Mouse (Mus musculus): Measurements from ENCODE around the gene Pou3f1. TPM values are rescaled to one million over a fixed set of nuclear protein-coding genes. Genes with fewer than 3 reads are reported as not detected.

Gene Pou3f1
- polyA plus RNA-seq, 1 experiment from 2014 or later = 0.14 TPM

Other genes with a start within 250 kb of the Pou3f1 start
- gene 3100002H09Rik, start 46.0 kb upstream of the Pou3f1 start, polyA plus RNA-seq (2015; fragmentation: Nextera tagmentation; extraction: Ambion mirVana) = 0.14 TPM in 1 of 2 replicates, not detected in the other
- gene Utp11, start 36.8 kb downstream of the Pou3f1 start, polyA plus RNA-seq (2015; fragmentation: Nextera tagmentation; extraction: Ambion mirVana) = 42.6 and 47.5 TPM in 2 replicates
- gene Fhl3, start 43.9 kb downstream of the Pou3f1 start, polyA plus RNA-seq (2015; fragmentation: Nextera tagmentation; extraction: Ambion mirVana) = 6.2 and 7.5 TPM in 2 replicates
- 73.6 and 86.5 TPM in 2 replicates for gene Sf3a3, start 58.0 kb downstream of the Pou3f1 start, polyA plus RNA-seq (2015; fragmentation: Nextera tagmentation; extraction: Ambion mirVana)
- 13.7 and 15.5 TPM in 2 replicates for gene Inpp5b, start 85.0 kb downstream of the Pou3f1 start, polyA plus RNA-seq (2015; fragmentation: Nextera tagmentation; extraction: Ambion mirVana)
- 10.1 and 10.6 TPM in 2 replicates for gene Mtf1, start 145.3 kb downstream of the Pou3f1 start, polyA plus RNA-seq (2015; fragmentation: Nextera tagmentation; extraction: Ambion mirVana)
- gene Yrdc, start 193.9 kb downstream of the Pou3f1 start, polyA plus RNA-seq (2015; fragmentation: Nextera tagmentation; extraction: Ambion mirVana) = 20.4 and 23.8 TPM in 2 replicates
- 40.3 and 43.9 TPM in 2 replicates for gene 1110065P20Rik, start 194.4 kb downstream of the Pou3f1 start, polyA plus RNA-seq (2015; fragmentation: Nextera tagmentation; extraction: Ambion mirVana)
- 0.16 TPM in 1 of 2 replicates, not detected in the other for gene Maneal, start 205.4 kb downstream of the Pou3f1 start, polyA plus RNA-seq (2015; fragmentation: Nextera tagmentation; extraction: Ambion mirVana)
- gene Epha10, start 224.1 kb downstream of the Pou3f1 start, polyA plus RNA-seq (2015; fragmentation: Nextera tagmentation; extraction: Ambion mirVana) = 0.10 TPM in 1 of 2 replicates, not detected in the other